Mouse (Mus musculus) hindbrain, embryonic 11.5 days (tissue): Measurements from ENCODE around the gene Il1rl2. TPM values are rescaled to one million over a fixed set of nuclear protein-coding genes. Genes with fewer than 3 reads are reported as not detected.
A peak's percentile ranks its signal among the peaks of the same experiment; 100 is the strongest.
"Not testable (repeated sequence)": the region's sequence is repeated elsewhere in the genome, so short reads cannot be mapped to it uniquely, and the experiment has no call there.

Source experiments
- ATAC-seq: fragments of 200-750 bp; cut with Nextera tagmentation; 2 replicates; pipeline ENCODE4 v1.8.0; 2017; ENCODE audit warnings: mild to moderate bottlenecking, moderate TSS enrichment, moderate library complexity; ENCODE audit not compliant: low FRiP score
- DNase-seq: peaks from one replicate; pipeline ENCODE4 v3.0.0-alpha.2; 2015; ENCODE audit warnings: low spot score
- H3K27ac ChIP-seq: fragments of 300-500 bp; sonication (generic); 2 replicates; pipeline ENCODE4 v1.5.1; 2014; ENCODE audit warnings: mild to moderate bottlenecking, low read depth, low read length
- H3K27me3 ChIP-seq: fragments of 300-500 bp; sonication (generic); 2 replicates; pipeline ENCODE4 v1.6.1; 2014; ENCODE audit warnings: mild to moderate bottlenecking, low read length, moderate library complexity, mixed read lengths; ENCODE audit not compliant: control insufficient read depth, insufficient read depth
- H3K36me3 ChIP-seq: fragments of 300-500 bp; sonication (generic); 2 replicates; pipeline ENCODE4 v1.6.1; 2014; ENCODE audit warnings: mild to moderate bottlenecking, low read length, moderate library complexity, mixed read lengths; ENCODE audit not compliant: control insufficient read depth, insufficient read depth
- H3K4me1 ChIP-seq: fragments of 300-500 bp; sonication (generic); replicated peaks from 2 replicates; pipeline ENCODE4 v1.6.1; 2014; ENCODE audit warnings: low read length, mixed read lengths; ENCODE audit not compliant: control insufficient read depth, insufficient read depth
- H3K4me2 ChIP-seq: fragments of 300-500 bp; sonication (generic); replicated peaks from 2 replicates; pipeline ENCODE4 v1.6.1; 2014; ENCODE audit warnings: mild to moderate bottlenecking, low read depth, low read length
- H3K4me3 ChIP-seq: fragments of 300-500 bp; sonication (generic); 2 replicates; pipeline ENCODE4 v1.5.1; 2014; ENCODE audit warnings: low read depth, low read length
- H3K9ac ChIP-seq: fragments of 300-500 bp; sonication (generic); 2 replicates; pipeline ENCODE4 v1.6.1; 2014; ENCODE audit warnings: low read depth, low read length
- H3K9me3 ChIP-seq: fragments of 300-500 bp; sonication (generic); 2 replicates; pipeline ENCODE4 v1.6.1; 2016; ENCODE audit warnings: low read length; ENCODE audit not compliant: control insufficient read depth
- WGBS: fragments of 180-500 bp; shearing (Covaris S2); extraction: QIAGEN DNeasy Blood & Tissue Kit; methylation state at CpG from one replicate; pipeline ENCODE4 v1.1.7; 2014; 5-methylcytosine and 5-hydroxymethylcytosine counted together
- polyA plus RNA-seq: library from polyadenylated mRNA; unstranded; fragments of >200 nt; fragmentation: Nextera tagmentation; extraction: Ambion mirVana; gene quantifications from 2 replicates; pipeline ENCODE4 v1.2.1, GENCODE M21; 2014

Il1rl2 gene
- polyA plus RNA-seq, 1 experiment from 2014 or later: 1.2 TPM

- H3K4me2 ChIP-seq: no peak overlapping the region
- WGBS: 72% methylated on average over 12 of the region's 12 CpGs
- no peak for DNase-seq
These were observed 33.7 kb upstream of the Il1rl2 start for GRCm38 (mm10) chr1:40290489-40291255.

GRCm38 (mm10) chr1:40292231-40292630 is 32.2 kb upstream of the Il1rl2 start:
- no peaks in the 10 kb centered on the region for H3K4me1 ChIP-seq
- ATAC-seq: no peak
- no peak for DNase-seq
- no peaks in the 10 kb centered on the region for H3K27me3 ChIP-seq
- no peak overlapping the region for H3K9ac ChIP-seq
- WGBS: 94% methylated on average over 2 of the region's 2 CpGs
- no peaks in the 10 kb centered on the region for H3K36me3 ChIP-seq
- no peaks in the 10 kb centered on the region for H3K9me3 ChIP-seq
- H3K27ac ChIP-seq: no peak overlapping the region
- no peak overlapping the region for H3K4me2 ChIP-seq
- no peak overlapping the region for H3K4me3 ChIP-seq

More at GRCm38 (mm10) chr1:40290489-40291255, 33.7 kb upstream of the Il1rl2 start:
- Histone ChIP-seq H3K4me1 (no peaks in the 10 kb centered on the region), H3K27ac (no peak overlapping the region), H3K9me3 (no peaks in the 10 kb centered on the region), H3K9ac (no peak overlapping the region), H3K27me3 (no peaks in the 10 kb centered on the region), H3K36me3 (no peaks in the 10 kb centered on the region), H3K4me3 (no peak overlapping the region)
- ATAC-seq: no peak

GRCm38 (mm10) chr1:40293891-40294290 is 30.5 kb upstream of the Il1rl2 start:
- DNase-seq: peak; percentile 7

GRCm38 (mm10) chr1:40294824-40295223 is 29.6 kb upstream of the Il1rl2 start:
- ATAC-seq (no peak), DNase-seq (no peak)
- H3K27me3 ChIP-seq: no peaks in the 10 kb centered on the region
- no peaks in the 10 kb centered on the region for H3K4me1 ChIP-seq
- H3K27ac ChIP-seq: no peak overlapping the region
- WGBS: 92% methylated on average over 9 of the region's 9 CpGs
- H3K4me2 ChIP-seq: no peak overlapping the region
- no peaks in the 10 kb centered on the region for H3K36me3 ChIP-seq
- no peak overlapping the region for H3K9ac ChIP-seq
- no peak overlapping the region for H3K4me3 ChIP-seq
- H3K9me3 ChIP-seq: no peaks in the 10 kb centered on the region

More at GRCm38 (mm10) chr1:40293891-40294290, 30.5 kb upstream of the Il1rl2 start:
- no peaks in the 10 kb centered on the region for H3K4me1 ChIP-seq
- H3K4me2 ChIP-seq: no peak overlapping the region
- 95% methylated on average over 7 of the region's 7 CpGs for WGBS
- ATAC-seq: no peak
- no peak overlapping the region for H3K27ac ChIP-seq
- no peaks in the 10 kb centered on the region for H3K36me3 ChIP-seq
- H3K4me3 ChIP-seq: no peak overlapping the region
- no peak overlapping the region for H3K9ac ChIP-seq
- no peaks in the 10 kb centered on the region for H3K27me3 ChIP-seq
- no peaks in the 10 kb centered on the region for H3K9me3 ChIP-seq

- no peak for DNase-seq
- H3K4me3 ChIP-seq: no peak overlapping the region
- H3K4me2 ChIP-seq: no peak overlapping the region
- no peak overlapping the region for H3K9ac ChIP-seq
- ATAC-seq: no peak
- H3K27me3 ChIP-seq: no peaks in the 10 kb centered on the region
- WGBS: 93% methylated on average over 2 of the region's 2 CpGs
- H3K36me3 ChIP-seq: no peaks in the 10 kb centered on the region
- no peaks in the 10 kb centered on the region for H3K9me3 ChIP-seq
- H3K27ac ChIP-seq: no peak overlapping the region
- H3K4me1 ChIP-seq: no peaks in the 10 kb centered on the region
These were observed 26.4 kb upstream of the Il1rl2 start for GRCm38 (mm10) chr1:40298053-40298452.

- Histone ChIP-seq H3K36me3 (no peaks in the 10 kb centered on the region), H3K4me1 (no peaks in the 10 kb centered on the region), H3K9ac (no peak overlapping the region), H3K27me3 (no peaks in the 10 kb centered on the region), H3K9me3 (no peaks in the 10 kb centered on the region), H3K27ac (no peak overlapping the region), H3K4me3 (no peak overlapping the region), H3K4me2 (no peak overlapping the region)
- no peak for DNase-seq
- ATAC-seq: no peak
- WGBS: 59% methylated on average over 7 of the region's 7 CpGs
These were observed 21.1 kb upstream of the Il1rl2 start for GRCm38 (mm10) chr1:40303179-40303866.

- H3K9me3 ChIP-seq, H3K9ac ChIP-seq, H3K4me1 ChIP-seq, H3K36me3 ChIP-seq, H3K27me3 ChIP-seq, DNase-seq, H3K27ac ChIP-seq, ATAC-seq, H3K4me2 ChIP-seq, H3K4me3 ChIP-seq: not testable (repeated sequence)
- WGBS: 66% methylated on average over 4 of the region's 4 CpGs
These were observed 20.1 kb upstream of the Il1rl2 start for GRCm38 (mm10) chr1:40304321-40304720.

GRCm38 (mm10) chr1:40306111-40306510 is 18.3 kb upstream of the Il1rl2 start:
- WGBS: 86% methylated on average over 2 of the region's 2 CpGs
- no peaks in the 10 kb centered on the region for H3K36me3 ChIP-seq
- no peaks in the 10 kb centered on the region for H3K27me3 ChIP-seq
- H3K4me3 ChIP-seq: no peak overlapping the region
- DNase-seq (no peak), ATAC-seq (no peak)
- H3K4me1 ChIP-seq: no peaks in the 10 kb centered on the region
- H3K9me3 ChIP-seq: no peaks in the 10 kb centered on the region
- H3K9ac ChIP-seq: no peak overlapping the region
- no peak overlapping the region for H3K4me2 ChIP-seq
- no peak overlapping the region for H3K27ac ChIP-seq

GRCm38 (mm10) chr1:40311123-40311522 is 13.3 kb upstream of the Il1rl2 start:
- ATAC-seq (no peak), DNase-seq (no peak)
- H3K27ac ChIP-seq: no peak overlapping the region
- no peak overlapping the region for H3K4me2 ChIP-seq
- no peaks in the 10 kb centered on the region for H3K36me3 ChIP-seq
- H3K9me3 ChIP-seq: no peaks in the 10 kb centered on the region
- H3K4me3 ChIP-seq: no peak overlapping the region
- H3K27me3 ChIP-seq: no peaks in the 10 kb centered on the region
- 89% methylated on average over 3 of the region's 3 CpGs for WGBS
- H3K4me1 ChIP-seq: no peaks in the 10 kb centered on the region
- no peak overlapping the region for H3K9ac ChIP-seq
